Mouse (Mus musculus) Patski (cell line): ENCODE data around the gene Uaca. TPM values are rescaled to one million over a fixed set of nuclear protein-coding genes. Genes with fewer than 3 reads are reported as not detected.

ENCODE experiments used
- ATAC-seq: fragments of 100-300 bp; one replicate; pipeline ENCODE4 v1.8.0; 2021
- CTCF ChIA-PET: fragments of 350-600 bp; sonication (Branson Sonifier 250); formaldehyde crosslinking; loops from one replicate; lab custom pipeline; 2022; ENCODE audit warnings: inconsistent platforms; lab: Charles Lee
- POLR2A ChIA-PET: fragments of 350-600 bp; sonication (Branson Sonifier 250); formaldehyde crosslinking; loops from one replicate; lab custom pipeline; 2022; ENCODE audit warnings: antibody characterized with exemption, inconsistent platforms; lab: Charles Lee
- DNase-seq: peaks from one replicate; pipeline ENCODE4 v3.0.0-alpha.2; 2011; ENCODE audit warnings: low read depth, low spot score
- H3K27me3 ChIP-seq: fragments of 371-371 bp; one replicate; pipeline ENCODE4 v1.5.1; 2021
- CTCF ChIP-seq: fragments of 100-300 bp; IDR thresholded peaks from one replicate; pipeline ENCODE4 v1.5.1; 2021
- in situ Hi-C: fragments of 300-500 bp; cut with MboI; formaldehyde crosslinking; loops from 3 replicates; pipeline ENCODE4 v1.11.1; 2018; ENCODE audit warnings: low pct_unique_long_range_greater_than_20kb, mixed read lengths
- polyA plus RNA-seq: library from polyadenylated mRNA; unstranded; gene quantifications from one replicate; pipeline ENCODE4 v1.2.3, GENCODE M21; 2021

Gene Uaca
- polyA plus RNA-seq, 1 experiment from 2014 or later: 16.3 TPM

GRCm38 (mm10) chr9:60854196-60854595 lies 59.9 kb downstream of the Uaca start:
- ChIA-PET CTCF (no interaction called here), POLR2A (interaction anchor here (1.1 kb wide), 1 partner anchor 10 kb away, joined by 3 read pairs; no protein-coding TSS in a partner anchor)
- no peak for TF ChIP-seq CTCF
- no peaks in the 10 kb centered on the region for H3K27me3 ChIP-seq
- ATAC-seq (no peak), DNase-seq (no peak)
- in situ Hi-C loops: loop anchor here (5.0 to 10.0 kb wide), 2 partner anchors 37 to 609 kb away; no protein-coding TSS in a partner anchor

DNA sequence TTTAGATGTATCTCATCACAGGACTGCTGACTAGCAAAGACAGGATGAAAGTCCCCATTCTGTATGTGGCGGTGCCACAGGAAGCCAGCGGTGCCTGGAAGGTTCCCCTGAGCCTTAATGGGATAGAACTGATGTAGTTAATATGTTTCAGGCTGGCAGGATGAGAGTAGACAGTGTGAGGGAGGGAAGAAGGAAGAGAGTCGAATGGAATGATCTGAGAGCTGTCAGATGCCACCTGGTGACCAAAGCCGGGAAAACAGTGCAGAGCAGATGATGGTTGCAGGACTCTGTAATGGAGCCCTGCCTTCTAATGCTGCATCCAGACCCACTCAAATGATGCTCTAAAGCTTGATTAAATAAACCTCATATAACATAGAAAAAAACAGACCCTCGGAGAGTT lies 63.5 kb downstream of the Uaca start:
- TF ChIP-seq CTCF: peak; percentile 84
- ChIA-PET CTCF (interaction anchor here (0.8 to 1.5 kb wide), 17 partner anchors 9 to 142 kb away, joined by 3 to 11 read pairs (median 5); no protein-coding TSS in a partner anchor), POLR2A (interaction anchor here (0.8 kb wide), 1 partner anchor 64 kb away, joined by 3 read pairs; no protein-coding TSS in a partner anchor)
- ATAC-seq (no peak), DNase-seq (no peak)
- no peaks in the 10 kb centered on the region for H3K27me3 ChIP-seq
- in situ Hi-C loops: loop anchor here (10.0 kb wide), 1 partner anchor 613 kb away; no protein-coding TSS in a partner anchor

- ChIA-PET CTCF (interaction anchor here (0.6 to 1.5 kb wide), 18 partner anchors 10 to 1057 kb away, joined by 3 to 11 read pairs (median 5); no protein-coding TSS in a partner anchor), POLR2A (interaction anchor here (0.8 kb wide), 1 partner anchor 65 kb away, joined by 3 read pairs; no protein-coding TSS in a partner anchor)
- DNase-seq (no peak), ATAC-seq (no peak)
- H3K27me3 ChIP-seq: no peaks in the 10 kb centered on the region
- TF ChIP-seq CTCF: peak; percentile 55
- in situ Hi-C loops: loop anchor here (10.0 kb wide), 1 partner anchor 614 kb away; no protein-coding TSS in a partner anchor
Observed at GRCm38 (mm10) chr9:60858306-60858960, 64.1 kb downstream of the Uaca start.

DNA sequence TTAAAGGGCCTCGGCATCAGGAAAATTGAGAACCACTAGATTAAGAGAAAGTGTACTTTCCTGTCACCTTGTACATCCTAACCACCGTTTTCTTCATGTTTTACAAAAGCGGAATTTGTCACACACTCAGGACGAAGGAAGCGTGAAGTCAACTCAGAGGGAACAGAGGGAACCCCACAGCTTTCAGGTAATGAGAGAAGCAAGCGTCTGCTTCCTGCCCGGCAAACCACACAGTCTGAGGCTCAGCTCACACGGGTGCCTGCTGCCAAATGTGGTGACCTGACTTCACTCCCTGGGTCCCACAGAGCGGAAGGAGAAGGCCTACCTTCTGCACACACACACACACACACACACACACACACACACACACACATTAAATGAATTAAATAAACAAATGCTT lies 64.7 kb downstream of the Uaca start:
- no peak for DNase-seq
- CTCF ChIA-PET: interaction anchor here (0.6 to 1.5 kb wide), 3 partner anchors 39 to 1056 kb away, joined by 3 to 5 read pairs (median 3); no protein-coding TSS in a partner anchor
- TF ChIP-seq CTCF: no peak
- ATAC-seq: no peak
- no peaks in the 10 kb centered on the region for H3K27me3 ChIP-seq
- in situ Hi-C loops: loop anchor here (10.0 kb wide), 1 partner anchor 614 kb away; no protein-coding TSS in a partner anchor
- POLR2A ChIA-PET: no interaction called here

GRCm38 (mm10) chr9:60861030-60861429 lies 66.7 kb downstream of the Uaca start:
- in situ Hi-C loops: no loop called here
- H3K27me3 ChIP-seq: no peaks in the 10 kb centered on the region
- ChIA-PET CTCF (interaction anchor here (1.1 to 1.3 kb wide), 4 partner anchors 16 to 173 kb away, joined by 3 read pairs; partner anchors contain the start of gene Lrrc49), POLR2A (no interaction called here)
- no peak for TF ChIP-seq CTCF
- DNase-seq (no peak), ATAC-seq (no peak)

DNA sequence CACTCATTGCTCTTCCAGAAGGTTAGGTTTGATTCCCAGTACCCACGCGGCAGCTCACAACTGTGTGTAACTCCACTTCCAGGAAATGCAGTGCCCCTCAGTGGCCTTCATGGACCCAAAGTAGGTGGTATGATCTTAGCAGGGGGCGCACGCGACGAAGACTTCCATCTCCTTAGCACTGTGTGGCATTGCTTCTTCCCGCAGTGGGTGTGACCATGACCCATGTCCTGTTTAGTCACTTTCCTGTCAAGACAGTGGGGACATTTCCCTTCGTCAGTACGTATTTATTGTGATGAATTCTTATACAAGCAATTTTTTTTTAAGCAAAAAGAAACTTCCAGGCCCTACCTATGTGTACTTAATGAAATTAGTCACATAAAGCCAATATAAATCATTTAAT lies 70.3 kb downstream of the Uaca start:
- H3K27me3 ChIP-seq: no peaks in the 10 kb centered on the region
- POLR2A ChIA-PET: no interaction called here
- CTCF ChIA-PET: interaction anchor here (1.4 kb wide), 1 partner anchor 71 kb away, joined by 3 read pairs; no protein-coding TSS in a partner anchor
- in situ Hi-C loops: no loop called here
- DNase-seq (no peak), ATAC-seq (no peak)
- no peak for TF ChIP-seq CTCF

GRCm38 (mm10) chr9:60865866-60866265 lies 71.5 kb downstream of the Uaca start:
- POLR2A ChIA-PET: no interaction called here
- ATAC-seq (no peak), DNase-seq (no peak)
- no peaks in the 10 kb centered on the region for H3K27me3 ChIP-seq
- in situ Hi-C loops: no loop called here
- TF ChIP-seq CTCF: no peak
- CTCF ChIA-PET: interaction anchor here (1.4 kb wide), 1 partner anchor 72 kb away, joined by 3 read pairs; no protein-coding TSS in a partner anchor

DNA sequence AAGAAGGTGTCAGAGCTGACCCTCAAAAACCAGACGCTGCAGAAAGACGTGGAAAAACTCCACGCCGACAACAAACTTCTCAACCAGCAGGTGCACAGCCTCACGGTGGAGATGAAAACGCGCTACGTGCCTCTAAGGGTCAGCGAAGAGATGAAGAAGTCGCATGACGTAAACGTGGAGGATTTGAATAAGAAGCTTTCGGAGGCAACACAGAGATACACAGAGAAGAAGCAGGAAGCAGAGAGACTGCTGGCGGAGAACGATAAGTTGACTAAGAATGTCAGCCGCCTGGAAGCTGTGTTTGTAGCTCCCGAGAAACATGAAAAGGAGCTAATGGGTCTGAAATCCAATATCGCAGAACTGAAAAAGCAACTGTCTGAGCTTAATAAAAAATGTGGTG lies 76.1 kb downstream of the Uaca start:
- ATAC-seq (no peak), DNase-seq (no peak)
- in situ Hi-C loops: no loop called here
- ChIA-PET CTCF (interaction anchor here (0.8 kb wide), 1 partner anchor 9 kb away, joined by 3 read pairs; no protein-coding TSS in a partner anchor), POLR2A (no interaction called here)
- H3K27me3 ChIP-seq: no peaks in the 10 kb centered on the region
- TF ChIP-seq CTCF: no peak

DNA sequence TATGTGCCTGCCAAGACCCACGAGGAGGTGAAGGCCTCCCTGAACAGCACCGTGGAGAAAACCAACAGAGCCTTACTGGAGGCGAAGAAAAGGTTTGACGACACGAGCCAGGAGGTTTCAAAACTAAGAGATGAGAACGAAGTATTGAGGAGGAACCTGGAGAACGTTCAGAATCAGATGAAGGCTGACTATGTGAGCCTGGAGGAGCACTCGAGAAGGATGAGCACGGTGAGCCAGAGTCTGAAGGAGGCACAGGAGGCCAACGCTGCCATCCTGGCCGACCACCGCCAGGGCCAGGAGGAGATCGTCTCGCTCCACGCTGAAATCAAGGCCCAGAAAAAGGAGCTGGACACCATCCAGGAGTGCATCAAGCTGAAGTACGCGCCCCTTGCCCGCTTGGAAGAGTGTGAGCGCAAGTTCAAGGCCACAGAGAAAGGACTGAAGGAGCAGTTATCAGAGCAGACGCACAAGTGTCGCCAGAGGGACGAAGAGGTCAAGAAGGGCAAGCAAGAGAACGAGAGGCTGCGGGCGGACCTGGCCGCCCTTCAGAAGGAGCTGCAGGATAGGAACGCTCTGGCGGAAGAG lies 76.7 kb downstream of the Uaca start:
- DNase-seq (no peak), ATAC-seq (no peak)
- in situ Hi-C loops: no loop called here
- H3K27me3 ChIP-seq: no peaks in the 10 kb centered on the region
- ChIA-PET CTCF (interaction anchor here (0.8 kb wide), 1 partner anchor 8 kb away, joined by 3 read pairs; no protein-coding TSS in a partner anchor), POLR2A (no interaction called here)
- TF ChIP-seq CTCF: no peak

DNA sequence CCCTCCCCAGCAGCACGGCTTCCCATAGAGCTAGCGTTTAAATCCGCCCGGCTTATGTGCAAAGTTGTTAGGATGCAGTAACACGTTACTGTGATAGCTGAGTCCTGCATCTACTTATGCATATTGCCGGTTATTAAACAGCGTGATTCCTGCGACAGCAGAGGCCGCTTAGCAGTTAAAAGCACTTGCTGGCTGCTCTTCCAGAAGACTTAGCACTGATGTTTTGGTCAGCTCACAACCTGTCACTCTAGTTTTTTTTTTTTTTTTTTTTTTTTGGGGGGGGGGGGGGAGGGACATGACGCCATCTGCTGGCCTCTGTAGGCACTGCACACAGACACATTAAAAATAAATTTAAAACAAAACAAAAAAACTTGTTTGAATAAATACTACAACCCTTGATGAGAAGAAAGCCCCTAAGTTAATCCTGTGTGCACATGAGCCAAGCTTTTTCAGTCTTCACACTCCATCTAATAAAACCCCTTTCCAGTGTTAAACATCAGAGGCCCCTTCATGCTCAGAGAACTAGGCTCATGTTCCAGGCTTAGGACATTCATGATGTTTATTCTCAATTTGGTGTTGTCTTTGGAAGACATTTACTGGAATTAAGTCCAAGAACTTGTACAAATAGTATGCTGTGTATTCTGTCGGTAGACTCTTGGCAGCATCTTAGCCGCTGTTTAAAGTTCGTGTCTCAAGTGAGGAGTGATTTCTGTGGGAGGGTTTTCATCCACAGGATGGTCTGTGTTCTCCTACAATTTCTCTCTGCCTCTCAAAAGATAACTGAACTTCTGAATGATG lies 79.1 kb downstream of the Uaca start:
- no peak for TF ChIP-seq CTCF

More for the DNA sequence above, 79.1 kb downstream of the Uaca start:
- in situ Hi-C loops: no loop called here
- H3K27me3 ChIP-seq: no peaks in the 10 kb centered on the region
- ChIA-PET POLR2A (no interaction called here), CTCF (interaction anchor here (0.7 to 1.2 kb wide), 2 partner anchors 86 to 124 kb away, joined by 3 read pairs; no protein-coding TSS in a partner anchor)
- ATAC-seq (no peak), DNase-seq (no peak)
